Mouse (Mus musculus): ENCODE measurements around the gene Grasp. TPM values are rescaled to one million over a fixed set of nuclear protein-coding genes. Genes with fewer than 3 reads are reported as not detected.

Gene Grasp
- polyA plus RNA-seq, 1 experiment: 7.1 TPM

GRCm38 (mm10) chr15:101235728-101236327 lies 11.8 kb downstream of the Grasp start:
- Histone ChIP-seq H3ac (ENCODE audit: control insufficient read depth, insufficient read length, low read depth) (no peak overlapping the region), H3K79me2 (ENCODE audit: control insufficient read depth, insufficient read depth) (no peaks in the 10 kb centered on the region), H3K79me3 (ENCODE audit: low read depth) (no peaks in the 10 kb centered on the region), H3K36me3 (ENCODE audit: control insufficient read depth, insufficient read depth) (peaks cover 6% of the 10 kb centered on the region), H3K27me3 (ENCODE audit: control insufficient read depth, insufficient read depth, insufficient read length) (no peaks in the 10 kb centered on the region), H3K4me3 (ENCODE audit: insufficient read depth, poor library complexity, severe bottlenecking) (no peak overlapping the region)
- TF ChIP-seq CEBPB (IDR thresholded peaks at IDR 0.05; ENCODE audit: low read depth): no peak
- TF ChIP-seq USF1 (IDR thresholded peaks at IDR 0.05; ENCODE audit: low read depth): no peak
- TF ChIP-seq MYOG (IDR thresholded peaks at IDR 0.05; ENCODE audit: control insufficient read depth, extremely low read depth, insufficient read length): no peak
- TF ChIP-seq MAX (IDR thresholded peaks at IDR 0.05): no peak
- no peak for TF ChIP-seq MYOD1 (IDR thresholded peaks at IDR 0.05; ENCODE audit: control insufficient read depth, insufficient read length, low read depth)
- TF ChIP-seq FOSL1 (IDR thresholded peaks at IDR 0.05; ENCODE audit: insufficient read depth, low read length, poor library complexity, severe bottlenecking): no peak
- TF ChIP-seq CTCF (IDR thresholded peaks at IDR 0.05; ENCODE audit: control insufficient read depth, insufficient read depth, insufficient read length): no peak

DNA sequence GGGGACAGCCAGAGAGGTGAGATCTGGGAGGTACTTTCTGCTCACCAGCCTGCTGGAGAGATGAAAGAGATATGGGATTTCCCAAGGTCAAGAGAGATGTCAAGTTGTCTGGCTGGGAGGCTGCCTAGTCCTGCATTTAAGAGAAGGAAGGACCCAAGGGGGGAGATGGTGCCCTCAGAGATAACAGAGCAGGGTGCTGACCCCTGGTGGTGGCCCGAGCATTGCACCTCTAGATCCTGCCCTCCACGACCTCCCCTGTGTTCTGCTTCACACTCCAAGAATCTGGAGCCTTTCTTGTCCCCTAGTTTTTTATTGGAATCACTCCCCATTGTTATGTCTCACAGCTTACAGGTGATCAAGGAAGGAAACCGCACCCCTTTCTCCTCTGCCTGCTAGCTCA lies 12.9 kb downstream of the Grasp start:
- Histone ChIP-seq H3K79me3 (ENCODE audit: low read depth) (no peaks in the 10 kb centered on the region), H3K27me3 (ENCODE audit: control insufficient read depth, insufficient read depth, insufficient read length) (no peaks in the 10 kb centered on the region), H3K4me3 (ENCODE audit: insufficient read depth, poor library complexity, severe bottlenecking) (no peak overlapping the region), H3ac (ENCODE audit: control insufficient read depth, insufficient read length, low read depth) (no peak overlapping the region), H3K79me2 (ENCODE audit: control insufficient read depth, insufficient read depth) (no peaks in the 10 kb centered on the region), H3K36me3 (ENCODE audit: control insufficient read depth, insufficient read depth) (no peaks in the 10 kb centered on the region)
- TF ChIP-seq FOSL1 (IDR thresholded peaks at IDR 0.05; ENCODE audit: insufficient read depth, low read length, poor library complexity, severe bottlenecking): no peak
- no peak for TF ChIP-seq MAX (IDR thresholded peaks at IDR 0.05)
- no peak for TF ChIP-seq CEBPB (IDR thresholded peaks at IDR 0.05; ENCODE audit: low read depth)
- peak; percentile 92 for TF ChIP-seq CTCF (IDR thresholded peaks at IDR 0.05; ENCODE audit: control insufficient read depth, insufficient read depth, insufficient read length)
- no peak for TF ChIP-seq MYOD1 (IDR thresholded peaks at IDR 0.05; ENCODE audit: control insufficient read depth, insufficient read length, low read depth)
- TF ChIP-seq MYOG (IDR thresholded peaks at IDR 0.05; ENCODE audit: control insufficient read depth, extremely low read depth, insufficient read length): no peak

DNA sequence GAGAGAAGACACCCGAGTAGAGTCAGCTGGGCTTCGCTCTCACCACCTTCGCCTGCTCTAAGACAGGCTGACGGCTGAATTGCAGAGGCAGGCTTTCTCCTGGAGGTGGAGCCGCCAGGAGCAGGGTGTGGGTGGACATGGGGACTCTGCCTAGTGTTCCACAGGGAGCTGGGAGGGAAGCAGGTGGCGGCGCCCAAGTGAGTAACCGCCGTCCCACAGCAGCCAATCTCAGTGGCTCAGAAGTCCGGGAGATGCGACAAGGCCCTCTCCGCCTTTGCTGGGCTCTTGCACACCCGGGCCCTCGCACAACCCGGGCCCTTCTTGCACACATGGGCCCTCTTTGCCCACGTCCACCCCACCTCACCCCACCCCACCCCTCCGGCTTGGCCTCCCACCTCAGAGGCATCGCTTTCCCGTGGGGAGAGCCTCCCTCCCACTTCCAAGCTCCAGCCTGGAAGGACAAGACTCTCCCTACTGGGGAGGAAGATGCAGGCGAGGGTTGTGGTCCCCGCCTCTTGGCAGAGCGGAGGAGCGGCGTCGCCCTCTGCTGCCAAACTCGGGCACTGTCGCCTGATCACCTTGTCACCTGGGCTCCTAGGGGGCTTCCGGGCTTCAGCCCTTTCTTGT lies 15.0 kb downstream of the Grasp start:
- no peaks in the 10 kb centered on the region for H3K36me3 ChIP-seq (ENCODE audit: control insufficient read depth, insufficient read depth)
- TF ChIP-seq MAX (IDR thresholded peaks at IDR 0.05) (no peak), MYOD1 (IDR thresholded peaks at IDR 0.05; ENCODE audit: control insufficient read depth, insufficient read length, low read depth) (no peak), CTCF (IDR thresholded peaks at IDR 0.05; ENCODE audit: control insufficient read depth, insufficient read depth, insufficient read length) (peak; percentile 91)
- no peaks in the 10 kb centered on the region for H3K79me3 ChIP-seq (ENCODE audit: low read depth)
- no peak overlapping the region for H3K4me3 ChIP-seq (ENCODE audit: insufficient read depth, poor library complexity, severe bottlenecking)
- H3K27me3 ChIP-seq (ENCODE audit: control insufficient read depth, insufficient read depth, insufficient read length): no peaks in the 10 kb centered on the region
- no peaks in the 10 kb centered on the region for H3K79me2 ChIP-seq (ENCODE audit: control insufficient read depth, insufficient read depth)
- H3ac ChIP-seq (ENCODE audit: control insufficient read depth, insufficient read length, low read depth): peak overlapping the region; percentile 10

DNA sequence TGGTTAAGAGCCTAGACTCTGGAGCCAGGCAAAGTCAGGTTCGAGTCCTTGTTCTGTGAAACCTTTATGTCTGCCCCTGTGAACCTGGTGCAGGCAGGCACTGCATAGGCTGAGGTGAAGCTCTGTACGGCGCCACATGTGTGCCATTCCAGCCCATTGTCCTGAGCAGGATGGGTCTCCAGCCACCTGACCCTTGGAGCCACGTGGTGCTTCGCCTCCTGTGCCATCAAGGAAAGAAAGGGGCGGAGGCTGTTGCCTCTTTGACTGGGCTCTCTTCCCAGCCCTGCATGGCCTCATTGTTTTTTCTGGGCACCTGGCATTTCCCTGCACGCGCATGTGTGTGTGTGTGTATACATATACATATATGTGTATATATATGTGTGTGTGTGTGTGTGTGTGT lies 15.8 kb downstream of the Grasp start:
- Histone ChIP-seq H3K36me3 (ENCODE audit: control insufficient read depth, insufficient read depth) (no peaks in the 10 kb centered on the region), H3K4me3 (ENCODE audit: insufficient read depth, poor library complexity, severe bottlenecking) (no peak overlapping the region), H3K79me3 (ENCODE audit: low read depth) (no peaks in the 10 kb centered on the region), H3ac (ENCODE audit: control insufficient read depth, insufficient read length, low read depth) (peak overlapping the region; percentile 2), H3K79me2 (ENCODE audit: control insufficient read depth, insufficient read depth) (no peaks in the 10 kb centered on the region), H3K27me3 (ENCODE audit: control insufficient read depth, insufficient read depth, insufficient read length) (no peaks in the 10 kb centered on the region)
- TF ChIP-seq CEBPB (IDR thresholded peaks at IDR 0.05; ENCODE audit: low read depth) (no peak), MYOD1 (IDR thresholded peaks at IDR 0.05; ENCODE audit: control insufficient read depth, insufficient read length, low read depth) (no peak), USF1 (IDR thresholded peaks at IDR 0.05; ENCODE audit: low read depth) (no peak), MYOG (IDR thresholded peaks at IDR 0.05; ENCODE audit: control insufficient read depth, extremely low read depth, insufficient read length) (no peak), FOSL1 (IDR thresholded peaks at IDR 0.05; ENCODE audit: insufficient read depth, low read length, poor library complexity, severe bottlenecking) (no peak), CTCF (IDR thresholded peaks at IDR 0.05; ENCODE audit: control insufficient read depth, insufficient read depth, insufficient read length) (no peak), MAX (IDR thresholded peaks at IDR 0.05) (no peak)

DNA sequence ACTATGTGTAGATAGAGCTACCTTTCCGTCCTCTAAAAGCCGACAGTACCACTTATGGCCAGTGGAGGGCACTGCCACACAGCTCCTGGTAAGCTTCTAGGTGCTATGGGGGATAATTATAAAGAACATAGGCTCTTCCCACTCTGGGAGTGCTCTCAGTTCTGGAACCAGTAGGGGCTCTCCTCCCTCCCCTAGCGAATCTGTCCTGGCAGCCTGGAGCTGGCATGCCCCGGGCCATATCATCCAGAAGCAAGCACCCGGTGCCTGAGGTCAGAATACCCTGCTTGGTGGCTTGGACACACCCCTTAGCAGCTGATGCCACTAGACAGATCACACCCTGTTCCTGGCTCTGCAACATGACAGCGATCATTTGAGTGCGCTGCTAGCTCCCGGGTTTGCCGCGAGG lies 16.8 kb downstream of the Grasp start:
- H3K36me3 ChIP-seq (ENCODE audit: control insufficient read depth, insufficient read depth): no peaks in the 10 kb centered on the region
- TF ChIP-seq CTCF (IDR thresholded peaks at IDR 0.05; ENCODE audit: control insufficient read depth, insufficient read depth, insufficient read length): peak; percentile 53
- TF ChIP-seq USF1 (IDR thresholded peaks at IDR 0.05; ENCODE audit: low read depth): no peak
- H3ac ChIP-seq (ENCODE audit: control insufficient read depth, insufficient read length, low read depth): peak overlapping the region; percentile 62
- no peaks in the 10 kb centered on the region for H3K79me2 ChIP-seq (ENCODE audit: control insufficient read depth, insufficient read depth)
- H3K27me3 ChIP-seq (ENCODE audit: control insufficient read depth, insufficient read depth, insufficient read length): no peaks in the 10 kb centered on the region
- no peaks in the 10 kb centered on the region for H3K79me3 ChIP-seq (ENCODE audit: low read depth)
- H3K4me3 ChIP-seq (ENCODE audit: insufficient read depth, poor library complexity, severe bottlenecking): no peak overlapping the region

GRCm38 (mm10) chr15:101241236-101241635 lies 17.2 kb downstream of the Grasp start:
- no peaks in the 10 kb centered on the region for H3K79me3 ChIP-seq (ENCODE audit: low read depth)
- no peaks in the 10 kb centered on the region for H3K79me2 ChIP-seq (ENCODE audit: control insufficient read depth, insufficient read depth)
- H3K36me3 ChIP-seq (ENCODE audit: control insufficient read depth, insufficient read depth): no peaks in the 10 kb centered on the region
- peak overlapping the region; percentile 62 for H3ac ChIP-seq (ENCODE audit: control insufficient read depth, insufficient read length, low read depth)
- no peak for TF ChIP-seq USF1 (IDR thresholded peaks at IDR 0.05; ENCODE audit: low read depth)
- TF ChIP-seq CTCF (IDR thresholded peaks at IDR 0.05; ENCODE audit: control insufficient read depth, insufficient read depth, insufficient read length): no peak
- TF ChIP-seq CEBPB (IDR thresholded peaks at IDR 0.05; ENCODE audit: low read depth): no peak
- no peak for TF ChIP-seq FOSL1 (IDR thresholded peaks at IDR 0.05; ENCODE audit: insufficient read depth, low read length, poor library complexity, severe bottlenecking)
- no peak for TF ChIP-seq MYOG (IDR thresholded peaks at IDR 0.05; ENCODE audit: control insufficient read depth, extremely low read depth, insufficient read length)
- TF ChIP-seq MYOD1 (IDR thresholded peaks at IDR 0.05; ENCODE audit: control insufficient read depth, insufficient read length, low read depth): no peak
- no peak for TF ChIP-seq MAX (IDR thresholded peaks at IDR 0.05)
- no peak overlapping the region for H3K4me3 ChIP-seq (ENCODE audit: insufficient read depth, poor library complexity, severe bottlenecking)
- H3K27me3 ChIP-seq (ENCODE audit: control insufficient read depth, insufficient read depth, insufficient read length): no peaks in the 10 kb centered on the region
